Mouse (Mus musculus) 416B (cell line): Measurements from ENCODE around the gene Stxbp3.

ENCODE experiments used
- DNase-seq: peaks from one replicate; pipeline ENCODE4 v3.0.0; 2011; ENCODE audit warnings: low read depth

Stxbp3 gene

DNA sequence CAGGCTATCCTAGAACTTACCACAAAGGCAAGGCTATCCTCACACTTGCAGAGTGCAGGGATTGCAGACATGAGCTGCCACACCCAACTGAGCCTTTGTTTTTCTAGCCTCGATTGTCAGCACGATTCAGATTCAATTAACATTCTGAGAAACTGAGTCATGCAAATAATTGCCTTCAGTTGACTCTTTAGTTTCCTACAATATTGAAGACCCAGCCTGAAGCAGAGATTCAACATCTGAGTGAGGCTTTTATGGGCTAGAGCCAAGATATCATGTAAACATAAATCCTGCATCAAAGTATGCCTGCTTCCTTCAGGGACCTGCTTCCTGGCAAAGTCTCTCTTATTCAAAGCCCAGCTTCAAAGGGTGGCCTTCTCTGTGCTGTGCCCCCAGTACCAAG, 76.6 kb downstream of the Stxbp3 start:
- no peak for DNase-seq

DNA sequence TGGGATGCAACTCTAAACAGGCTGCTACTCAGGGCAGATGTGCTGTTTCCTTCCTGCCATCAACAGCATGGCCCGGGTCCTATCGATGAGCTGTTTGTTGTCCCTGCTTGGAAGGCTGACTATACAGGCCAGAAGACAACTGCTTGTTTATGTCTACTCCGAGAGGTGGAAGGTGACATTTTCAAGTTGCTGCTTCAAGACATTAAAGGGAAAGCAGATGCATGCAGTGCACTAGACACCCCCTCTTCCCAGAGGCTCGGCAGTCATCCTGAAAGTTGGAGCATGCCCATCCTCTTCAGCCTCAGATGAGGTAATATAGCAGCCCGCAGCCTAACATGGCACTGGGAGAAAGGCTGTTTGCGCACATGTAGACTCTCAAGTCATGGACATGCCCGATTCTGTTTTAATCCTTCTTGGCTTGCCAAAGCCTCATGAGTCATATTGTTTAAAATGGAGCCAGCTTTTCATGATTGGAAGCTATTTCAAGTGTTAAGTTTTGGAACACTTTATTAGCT, 77.7 kb downstream of the Stxbp3 start:
- no peak for DNase-seq

DNA sequence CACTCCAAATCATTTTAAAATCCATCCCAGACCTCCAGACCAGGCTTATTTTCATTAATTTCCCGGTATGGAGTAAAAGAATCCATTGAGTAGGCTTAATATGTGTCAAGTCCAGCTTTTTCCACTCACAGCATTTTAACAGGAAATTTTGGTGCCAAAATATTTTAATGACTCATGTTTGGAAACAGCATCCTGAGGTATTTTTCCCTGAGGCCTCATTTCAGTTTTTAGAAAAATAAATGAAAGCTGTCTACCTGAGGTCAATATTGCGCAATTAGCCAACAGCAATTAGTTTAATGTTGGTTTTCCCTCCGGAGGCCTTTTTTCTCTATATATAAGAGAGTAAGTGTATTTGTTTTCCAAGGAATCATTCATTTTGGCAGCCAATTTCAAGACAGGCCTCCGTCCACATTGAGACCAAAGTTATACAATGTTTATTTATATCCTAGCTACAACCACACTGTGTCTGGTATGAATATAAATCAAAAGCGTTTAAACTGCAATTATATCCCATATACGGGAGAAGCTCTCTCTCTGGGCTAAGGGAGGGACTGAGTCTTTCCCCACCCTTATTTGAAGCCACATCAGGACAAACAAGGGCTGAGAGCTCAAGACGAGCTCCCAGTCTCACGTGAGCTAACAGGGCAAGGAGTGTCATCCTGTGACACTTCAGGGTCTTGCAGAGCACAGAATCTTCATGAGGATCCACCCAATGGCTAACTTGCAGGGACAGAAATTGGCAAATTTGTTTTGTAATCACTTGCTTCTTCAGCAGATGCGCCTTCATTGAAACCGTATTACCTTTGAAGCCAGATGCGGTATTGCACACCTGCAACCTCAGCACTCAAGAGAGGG, 80.5 kb downstream of the Stxbp3 start:
- no peak for DNase-seq

DNA sequence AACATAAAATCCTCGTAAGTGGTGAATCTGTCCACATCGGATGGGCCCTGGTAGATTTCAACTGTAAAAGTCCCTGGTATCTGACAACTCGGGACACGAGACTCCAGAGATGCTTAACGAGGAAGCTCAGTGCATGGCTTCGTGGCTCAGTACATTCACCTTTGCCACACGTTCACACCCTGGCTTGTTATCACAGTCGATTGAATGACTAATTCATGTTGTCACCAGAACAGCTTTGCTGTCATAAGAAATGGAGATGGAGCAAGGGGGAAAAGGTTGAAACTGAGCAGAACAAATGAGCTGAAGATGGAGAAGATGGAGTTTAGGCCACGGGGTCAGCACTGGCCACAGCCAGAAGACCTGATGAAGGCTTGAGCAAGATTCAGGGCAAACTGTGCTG, 82.8 kb downstream of the Stxbp3 start:
- DNase-seq = no peak

DNA sequence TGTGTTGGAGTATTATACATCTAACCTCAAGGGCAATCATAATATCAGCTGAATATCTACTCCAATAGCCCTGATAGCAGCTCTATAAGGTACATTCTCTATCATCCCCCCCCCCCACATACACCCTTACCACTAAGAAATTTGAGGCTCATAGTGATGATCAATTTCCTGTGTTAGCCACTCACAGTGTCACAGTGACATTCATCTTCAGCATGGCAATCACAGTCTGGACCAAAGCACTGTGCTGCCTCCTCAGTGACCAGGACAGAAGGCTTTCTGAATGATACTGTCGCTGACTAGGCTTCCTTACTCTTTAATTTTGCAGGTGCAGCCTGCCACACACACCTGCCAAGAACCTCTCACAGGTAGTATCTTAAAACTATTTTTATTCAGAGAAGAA, 84.2 kb downstream of the Stxbp3 start:
- DNase-seq = no peak

DNA sequence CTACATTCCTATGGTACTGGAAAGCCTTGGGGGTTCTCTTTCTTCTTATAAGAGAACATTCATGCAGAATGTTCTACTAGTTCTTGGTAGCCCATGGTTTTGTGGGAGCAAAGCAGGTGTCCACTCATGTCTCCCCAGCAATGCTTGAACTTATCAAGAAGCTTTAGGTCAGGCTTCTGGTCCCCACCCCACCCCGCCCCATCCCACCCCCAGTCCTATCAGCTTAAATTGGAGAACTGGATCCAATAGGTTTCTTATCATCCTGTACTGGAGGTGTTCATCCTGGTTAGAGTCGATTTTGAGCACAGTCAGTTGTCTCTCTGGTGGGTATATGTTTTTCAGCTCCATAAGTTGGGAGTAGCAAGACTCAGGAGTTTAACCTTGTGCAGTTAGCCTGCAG, 84.8 kb downstream of the Stxbp3 start:
- DNase-seq = no peak

DNA sequence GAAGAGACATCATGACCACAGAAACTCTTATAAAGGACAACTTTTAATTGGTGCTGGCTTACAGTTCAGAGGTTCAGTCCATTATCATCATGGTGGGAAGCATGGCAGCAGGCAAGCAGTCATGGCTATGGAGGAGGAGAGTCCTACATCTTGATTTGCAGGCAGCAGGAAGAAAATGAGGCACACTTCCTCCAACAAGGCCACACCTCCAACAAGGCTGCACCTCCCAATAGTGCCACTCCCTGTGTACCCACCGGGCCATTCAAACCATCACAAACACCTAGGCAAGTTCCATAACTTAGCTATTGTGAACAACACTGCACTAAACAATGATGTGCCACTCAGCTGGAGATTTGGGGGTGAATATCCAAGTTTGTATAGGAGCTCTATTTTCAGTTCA, 85.8 kb downstream of the Stxbp3 start:
- DNase-seq = no peak

DNA sequence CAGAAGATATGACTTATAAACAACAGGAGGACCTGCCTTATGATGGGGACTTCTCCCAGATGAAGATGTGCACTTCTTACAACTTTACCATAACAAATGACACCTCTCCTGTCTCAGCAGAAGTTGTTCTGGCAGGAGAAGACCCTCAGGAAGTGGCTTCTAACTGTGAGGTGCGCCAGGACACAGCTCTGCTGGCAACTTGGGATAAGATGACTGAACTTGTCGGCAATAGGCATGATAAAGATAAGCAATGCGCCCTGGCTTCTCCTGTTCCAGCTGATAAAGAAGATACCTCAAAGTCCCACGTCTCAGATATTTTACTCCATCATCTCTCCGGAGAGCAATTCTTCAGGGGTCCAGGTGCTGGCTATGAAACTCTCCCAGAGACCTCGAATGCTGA, 88.6 kb downstream of the Stxbp3 start:
- DNase-seq = no peak

DNA sequence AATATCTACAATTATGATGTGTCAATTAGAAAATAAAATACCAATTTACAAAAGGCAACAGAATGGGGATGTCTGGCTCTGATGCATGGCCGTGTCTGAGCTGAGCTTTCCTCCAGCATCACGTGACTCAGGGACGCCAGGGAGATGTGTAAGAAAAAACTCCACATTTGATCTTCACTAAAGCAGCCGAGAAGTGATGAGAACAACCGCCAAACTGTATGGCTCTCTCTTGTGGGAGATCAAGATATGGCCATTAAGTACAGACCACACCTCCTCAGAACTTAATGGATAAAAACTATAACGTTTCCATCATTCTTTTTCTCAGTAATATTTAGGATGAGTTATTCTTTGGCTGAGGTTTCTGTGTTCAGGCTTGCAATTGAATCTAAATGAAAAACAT, 89.3 kb downstream of the Stxbp3 start:
- DNase-seq = no peak

DNA sequence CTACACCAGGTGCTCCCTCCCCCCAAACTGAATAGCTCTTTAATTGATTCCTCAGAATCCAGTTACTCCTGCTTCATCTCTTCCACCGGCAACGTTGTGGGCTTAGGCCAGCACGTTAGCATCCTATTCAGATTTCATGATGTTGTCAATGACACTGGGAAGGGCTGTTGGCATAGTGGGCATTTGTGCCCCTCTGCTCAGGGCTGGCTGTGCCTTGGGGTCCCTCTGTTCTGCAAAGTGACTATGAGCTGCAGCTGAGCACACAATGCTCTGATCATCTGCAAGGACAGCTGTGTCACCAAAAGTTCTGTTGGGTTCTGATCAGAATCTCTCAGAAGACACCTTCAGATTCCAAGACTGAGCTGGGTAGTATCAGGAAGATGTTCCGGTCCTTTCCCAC, 96.3 kb downstream of the Stxbp3 start:
- no peak for DNase-seq
